Comparison of ENCODE assay signal across 30 mouse cellular contexts in the genomic region with DNA sequence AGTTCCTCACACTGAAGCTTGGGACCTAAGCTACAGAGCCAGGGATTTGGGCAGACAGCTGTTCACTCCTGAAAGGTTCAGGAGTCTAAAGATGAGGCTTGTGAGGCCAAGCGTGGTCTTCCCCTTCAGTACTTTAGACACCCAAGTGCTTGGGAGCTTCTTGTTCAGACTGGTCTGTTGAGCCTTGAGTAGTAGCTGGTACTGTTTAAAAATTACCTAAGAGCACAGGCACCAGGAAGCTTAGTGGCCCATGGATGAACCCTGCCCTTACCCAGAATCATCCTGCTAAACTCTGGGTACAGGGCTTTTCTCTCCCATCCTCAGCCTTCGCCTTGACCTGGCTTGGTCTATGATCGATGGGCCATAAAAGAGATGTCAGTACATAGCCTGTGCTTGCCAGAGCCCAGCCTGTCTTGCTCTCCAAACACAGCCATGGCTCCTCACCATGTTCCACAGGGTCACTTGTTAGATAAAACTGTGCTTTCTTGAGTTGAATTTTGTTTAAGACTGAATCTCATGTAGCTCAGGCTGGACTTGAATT. TPM values are rescaled to one million over a fixed set of nuclear protein-coding genes. Genes with fewer than 3 reads are reported as not detected.
A peak's percentile ranks its signal among the peaks of the same experiment; 100 is the strongest.
DNase-seq lines count a peak whose midpoint lies in the region; ATAC-seq and TF ChIP-seq lines count a peak whose summit lies in the region.
"Had no signal": no experiment of that assay in that cellular context is flagged by ENCODE, and none has a peak within 500 bp of the region (broad histone marks: within the 10 kb centered on the region; RNA-seq: fewer than 3 reads in every experiment).

No protein-coding gene starts in this region.

- no peaks in the 10 kb centered on the region for H3K9me3 ChIP-seq in kidney, embryonic 15.5 days (replicated peaks)
- H3K9me3 ChIP-seq: embryonic facial prominence, embryonic 12.5 days; forebrain, embryonic 15.5 days; heart, embryonic 13.5 days; midbrain, embryonic 15.5 days; neural tube, embryonic 15.5 days had no signal

- peaks cover 25% of the 10 kb centered on the region for H3K36me3 ChIP-seq in kidney, embryonic 15.5 days
- H3K36me3 ChIP-seq: midbrain, embryonic 15.5 days had no signal

- no peak overlapping the region for H3K9ac ChIP-seq in kidney, embryonic 15.5 days
- H3K9ac ChIP-seq: embryonic facial prominence, embryonic 12.5 days; forebrain, embryonic 15.5 days; heart, embryonic 13.5 days; hindbrain, embryonic 14.5 days; liver, embryonic 14.5 days; lung, embryonic 14.5 days; midbrain, embryonic 15.5 days; neural tube, embryonic 15.5 days had no signal

- DNase-seq in gastrocnemius, adult 2 months: no peak
- DNase-seq in gastrocnemius, postnatal 25 days: no peak
- peak; percentile 53 to 68 for DNase-seq in kidney, adult 8-10 months
- DNase-seq in kidney, postnatal 36 days: peak; percentile 51 to 68
- no peak for DNase-seq in layer of hippocampus, adult 2 months (ENCODE audit: low spot score in 2 of 2)
- DNase-seq in lung, adult 18-20 months: no peak
- DNase-seq: adrenal gland, postnatal 25 days; cerebellum, adult 11-12 months; cerebellum, adult 9-11 months; embryo, embryonic 11 days; heart, adult 2 months; heart, postnatal 10 days; layer of hippocampus, postnatal 36 days; left cerebral cortex, postnatal 4 days; lung, embryonic 14.5 days; lung, postnatal 14 days; right cerebral cortex, postnatal 25 days; spleen, adult 18-20 months; thymus, adult 2 months; thymus, postnatal 4 days had no signal

- no peak for TF ChIP-seq CTCF in gastrocnemius, adult 2 months (IDR thresholded peaks at IDR 0.05)
- TF ChIP-seq CTCF in layer of hippocampus, adult 2 months (conservative IDR thresholded peaks at IDR 0.05): no peak

- H3K27ac ChIP-seq in gastrocnemius, adult 2 months: 0 out of 2 replicates have a peak overlapping the region, but pooled peaks have one; percentile 6
- peak overlapping the region; percentile 83 for H3K27ac ChIP-seq in kidney, embryonic 15.5 days
- no peak overlapping the region for H3K27ac ChIP-seq in layer of hippocampus, adult 2 months
- H3K27ac ChIP-seq: embryonic facial prominence, embryonic 12.5 days; forebrain, embryonic 15.5 days; heart, adult 2 months; heart, embryonic 13.5 days; hindbrain, embryonic 14.5 days; liver, embryonic 14.5 days; midbrain, embryonic 15.5 days; neural tube, embryonic 15.5 days had no signal

- 83% methylated on average over 3 of the region's 3 CpGs for WGBS in kidney, embryonic 15.5 days

- H3K4me3 ChIP-seq in gastrocnemius, adult 2 months: no peak overlapping the region
- no peak overlapping the region for H3K4me3 ChIP-seq in kidney, embryonic 15.5 days (replicated peaks)
- H3K4me3 ChIP-seq in layer of hippocampus, adult 2 months: no peak overlapping the region
- H3K4me3 ChIP-seq: embryonic facial prominence, embryonic 12.5 days; forebrain, embryonic 15.5 days; heart, adult 2 months; heart, embryonic 13.5 days; midbrain, embryonic 15.5 days; neural tube, embryonic 15.5 days had no signal

- peaks cover 32% of the 10 kb centered on the region for H3K4me1 ChIP-seq in kidney, embryonic 15.5 days
- H3K4me1 ChIP-seq: embryonic facial prominence, embryonic 12.5 days; midbrain, embryonic 15.5 days had no signal

- ATAC-seq in kidney, embryonic 15.5 days (replicated peaks; ENCODE audit: low FRiP score): peak; percentile 69
- ATAC-seq: CD4-positive, CD25-positive, alpha-beta regulatory T cell, adult 4 months; forebrain, embryonic 15.5 days; intestine, postnatal 0 days; midbrain, embryonic 15.5 days had no signal

- intact Hi-C loops in gastrocnemius, adult 2 months (cut with DNase I): no loop called here

- H3K4me2 ChIP-seq in kidney, embryonic 15.5 days: no peak overlapping the region
- H3K4me2 ChIP-seq: embryonic facial prominence, embryonic 12.5 days; forebrain, embryonic 15.5 days; heart, embryonic 13.5 days; hindbrain, embryonic 14.5 days; lung, embryonic 14.5 days; midbrain, embryonic 15.5 days; neural tube, embryonic 15.5 days had no signal

- no peaks in the 10 kb centered on the region for H3K27me3 ChIP-seq in kidney, embryonic 15.5 days
- H3K27me3 ChIP-seq: embryonic facial prominence, embryonic 12.5 days; forebrain, embryonic 15.5 days; heart, embryonic 13.5 days; midbrain, embryonic 15.5 days; neural tube, embryonic 15.5 days had no signal

RNA-seq across cellular contexts. Expression of gene Dnm2, which starts 35.8 kb away (rescaled TPM):
- 10 to 100 TPM; 38.2 to 41.8 TPM for total RNA-seq in gastrocnemius, adult 2 months (2021)
- total RNA-seq in gastrocnemius, postnatal 25 days (2021): 10 to 100 TPM; 39.9 to 41.6 TPM
- 75.3 and 79.1 TPM in 2 replicates for polyA plus RNA-seq in kidney, embryonic 15.5 days (2015; fragmentation: Nextera tagmentation; extraction: Ambion mirVana)
- 10 to 100 TPM; 58.0 to 69.6 TPM for total RNA-seq in layer of hippocampus, adult 2 months (2021)

RNA-seq across cellular contexts. Expression of gene Qtrt1, which starts 48.8 kb away (rescaled TPM):
- total RNA-seq in gastrocnemius, adult 2 months (2021): 1 to 10 TPM; 7.0 to 8.4 TPM
- 1 to 10 TPM; 5.3 to 7.7 TPM for total RNA-seq in gastrocnemius, postnatal 25 days (2021)
- 56.5 and 63.3 TPM in 2 replicates for polyA plus RNA-seq in kidney, embryonic 15.5 days (2015; fragmentation: Nextera tagmentation; extraction: Ambion mirVana)
- 10 to 100 TPM; 31.2 to 46.2 TPM for total RNA-seq in layer of hippocampus, adult 2 months (2021)

RNA-seq across cellular contexts. Expression of gene Tmed1, which starts 49.6 kb away (rescaled TPM):
- 10 to 100 TPM; 28.9 to 35.8 TPM for total RNA-seq in gastrocnemius, adult 2 months (2021)
- total RNA-seq in gastrocnemius, postnatal 25 days (2021): 10 to 100 TPM; 27.6 to 28.1 TPM
- polyA plus RNA-seq in kidney, embryonic 15.5 days (2015; fragmentation: Nextera tagmentation; extraction: Ambion mirVana): 133 and 138 TPM in 2 replicates
- total RNA-seq in layer of hippocampus, adult 2 months (2021): 10 to 100 TPM; 13.5 to 15.5 TPM

Comparison
In these comparisons a context has a peak if more than half of its experiments do, and no peak if none do; other contexts are left out.
1. DNase-seq: peak in kidney, adult 8-10 months (2 of 2) and kidney, postnatal 36 days (2 of 2); none in gastrocnemius, adult 2 months (single experiment), gastrocnemius, postnatal 25 days (single experiment), layer of hippocampus, adult 2 months (0 of 2) and lung, adult 18-20 months (0 of 2).